Comparison of ENCODE assay signal across 26 mouse cellular contexts in genomic region chr14:118496767-118497166, GRCm38 (mm10).
"Had no signal": no experiment of that assay in that cellular context is flagged by ENCODE, and none has a peak within 500 bp of the region (broad histone marks: within the 10 kb centered on the region; RNA-seq: fewer than 3 reads in every experiment).

No protein-coding gene starts in this region.

- H3K36me3 ChIP-seq: heart, embryonic 13.5 days; heart, embryonic 15.5 days; hindbrain, embryonic 13.5 days; hindbrain, embryonic 15.5 days; limb, embryonic 13.5 days; limb, embryonic 15.5 days had no signal

- H3K9me3 ChIP-seq: heart, embryonic 15.5 days; hindbrain, embryonic 13.5 days; hindbrain, embryonic 15.5 days; kidney, embryonic 15.5 days; limb, embryonic 15.5 days; liver, embryonic 12.5 days had no signal

- H3K4me2 ChIP-seq: heart, embryonic 11.5 days; heart, embryonic 13.5 days; heart, embryonic 15.5 days; hindbrain, embryonic 13.5 days; hindbrain, embryonic 15.5 days; kidney, embryonic 15.5 days; limb, embryonic 13.5 days; limb, embryonic 15.5 days; liver, embryonic 12.5 days had no signal

- H3K9ac ChIP-seq: heart, embryonic 13.5 days; heart, embryonic 15.5 days; hindbrain, embryonic 13.5 days; hindbrain, embryonic 15.5 days; kidney, embryonic 15.5 days; limb, embryonic 13.5 days; limb, embryonic 15.5 days; liver, embryonic 12.5 days had no signal

- H3K4me1 ChIP-seq: heart, embryonic 13.5 days; heart, embryonic 15.5 days; hindbrain, embryonic 15.5 days; kidney, embryonic 15.5 days; limb, embryonic 13.5 days; limb, embryonic 15.5 days; liver, embryonic 12.5 days had no signal

- DNase-seq: gastrocnemius, postnatal 14 days; gastrocnemius, postnatal 36 days; heart, adult 11 months; heart, adult 2 months; heart, postnatal 14 days; heart, postnatal 36 days; kidney, adult 11 months; kidney, adult 2 months; kidney, adult 9 months; kidney, postnatal 14 days; kidney, postnatal 36 days; layer of hippocampus, adult 9-11 months; layer of hippocampus, postnatal 36 days; left cerebral cortex, postnatal 4 days had no signal

- H3K27ac ChIP-seq: heart, adult 2 months; heart, embryonic 13.5 days; heart, embryonic 15.5 days; hindbrain, embryonic 15.5 days; hindbrain, postnatal 0 days; kidney, embryonic 15.5 days; kidney, postnatal 0 days; limb, embryonic 13.5 days; limb, embryonic 15.5 days; liver, embryonic 12.5 days had no signal

- H3K4me3 ChIP-seq: heart, adult 2 months; heart, embryonic 13.5 days; heart, embryonic 15.5 days; hindbrain, embryonic 13.5 days; hindbrain, embryonic 15.5 days; kidney, embryonic 15.5 days; limb, embryonic 13.5 days; limb, embryonic 15.5 days; liver, embryonic 12.5 days had no signal

- H3K27me3 ChIP-seq: heart, embryonic 13.5 days; heart, embryonic 15.5 days; hindbrain, embryonic 15.5 days; kidney, embryonic 15.5 days; limb, embryonic 13.5 days; limb, embryonic 15.5 days; liver, embryonic 12.5 days had no signal

- ATAC-seq: hindbrain, postnatal 0 days; intestine, embryonic 16.5 days; liver, embryonic 12.5 days had no signal
